Mouse (Mus musculus): ENCODE data around the gene 4930432M17Rik.

- TF ChIP-seq POLR2A (IDR thresholded peaks at IDR 0.05; ENCODE audit: insufficient read depth, low read depth, low read length) = no peak
- no peak for TF ChIP-seq CTCF (IDR thresholded peaks at IDR 0.05)
These were observed 44.9 kb upstream of the 4930432M17Rik start for GRCm38 (mm10) chr3:121625662-121626061.
